Mouse (Mus musculus) bone marrow macrophage, adult 2 months (primary cell): ENCODE measurements around the gene Olfr171.

Experiments
- CTCF ChIP-seq: IDR thresholded peaks from 2 replicates; pipeline ENCODE4 v1.5.1; 2012; ENCODE audit warnings: low read depth, mild to moderate bottlenecking, low read length, moderate library complexity
- POLR2A ChIP-seq: IDR thresholded peaks from 2 replicates; pipeline ENCODE4 v1.6.1; 2012; ENCODE audit warnings: mild to moderate bottlenecking, low read depth, low read length, borderline replicate concordance

DNA sequence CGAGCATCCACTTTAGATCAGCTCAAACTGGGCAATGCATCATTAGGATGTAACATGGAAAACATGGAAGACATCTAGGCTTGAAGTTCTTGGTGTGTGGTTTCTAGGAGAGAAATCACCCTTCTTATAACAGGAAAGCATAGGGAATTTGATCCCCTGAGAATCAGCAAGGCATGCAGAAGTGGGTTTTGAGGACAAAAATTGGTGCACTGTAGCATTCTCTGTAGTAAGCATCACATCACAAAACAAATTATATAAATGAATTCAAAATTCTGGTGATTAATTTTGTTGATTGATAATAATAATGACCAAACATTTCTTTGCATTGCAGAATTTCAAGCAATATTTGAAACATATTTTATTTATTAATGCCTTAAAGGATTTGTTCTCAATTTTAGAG is at the start of gene Olfr171:
- no peak for TF ChIP-seq CTCF
- no peak for TF ChIP-seq POLR2A
